Mouse (Mus musculus) myocyte (in vitro differentiated cells): Measurements from ENCODE around the gene Dkc1.

Experiments
- CEBPB ChIP-seq: IDR thresholded peaks from 2 replicates; pipeline ENCODE4 v1.6.1; 2011; ENCODE audit warnings: mild to moderate bottlenecking, moderate library complexity; ENCODE audit not compliant: poor library complexity, insufficient read depth, severe bottlenecking
- E2F4 ChIP-seq: IDR thresholded peaks from one replicate; pipeline ENCODE4 v1.6.1; 2011; ENCODE audit warnings: mild to moderate bottlenecking, control low read depth, moderate library complexity; ENCODE audit not compliant: insufficient read depth
- MAX ChIP-seq: IDR thresholded peaks from one replicate; pipeline ENCODE4 v1.6.1; 2011; ENCODE audit warnings: low read depth, mild to moderate bottlenecking, control low read depth
- MYOD1 ChIP-seq, 3 experiments: IDR thresholded peaks; one replicate each; pipeline ENCODE4 v1.6.1; 2011; ENCODE audit warnings: control low read depth in 2 of 3, low read depth in 2 of 3, mild to moderate bottlenecking in 2 of 3, moderate library complexity in 1 of 3; ENCODE audit not compliant: insufficient read length in 2 of 3, control insufficient read depth in 1 of 3
- MYOG ChIP-seq, 3 experiments: IDR thresholded peaks; one replicate each; pipeline ENCODE4 v1.6.1; 2011; ENCODE audit warnings: control low read depth in 2 of 3, low read depth in 2 of 3, mild to moderate bottlenecking in 2 of 3; ENCODE audit not compliant: insufficient read length in 2 of 3, control insufficient read depth in 1 of 3, insufficient read depth in 1 of 3
- POLR2A ChIP-seq: IDR thresholded peaks from one replicate; pipeline ENCODE4 v1.6.1; 2011; ENCODE audit warnings: low read depth, mild to moderate bottlenecking, control low read depth, moderate library complexity; ENCODE audit not compliant: insufficient read length
- POLR2AphosphoS2 ChIP-seq: IDR thresholded peaks from one replicate; pipeline ENCODE4 v1.6.1; 2011; ENCODE audit warnings: low read depth, control low read depth; ENCODE audit not compliant: insufficient read length
- SRF ChIP-seq: IDR thresholded peaks from one replicate; pipeline ENCODE4 v1.6.1; 2011; ENCODE audit warnings: low read depth; ENCODE audit not compliant: control insufficient read depth, insufficient read length
- TCF12 ChIP-seq: IDR thresholded peaks from one replicate; pipeline ENCODE4 v1.6.1; 2011; ENCODE audit warnings: mild to moderate bottlenecking, control low read depth; ENCODE audit not compliant: poor library complexity, insufficient read depth, severe bottlenecking
- TCF3 ChIP-seq: IDR thresholded peaks from one replicate; pipeline ENCODE4 v1.6.1; 2011; ENCODE audit warnings: low read depth, control low read depth; ENCODE audit not compliant: insufficient read length
- USF1 ChIP-seq: IDR thresholded peaks from one replicate; pipeline ENCODE4 v1.6.1; 2011; ENCODE audit warnings: low read depth, mild to moderate bottlenecking, control low read depth, moderate library complexity

- no peak for TF ChIP-seq SRF
- TF ChIP-seq MYOG (IDR thresholded peaks at IDR 0.05; ENCODE audit: control insufficient read depth in 1 of 3, insufficient read depth in 1 of 3, insufficient read length in 2 of 3, low read depth in 2 of 3), result no peak
- TF ChIP-seq TCF12, result no peak
- no peak for TF ChIP-seq POLR2A
- TF ChIP-seq MYOD1 (IDR thresholded peaks at IDR 0.05; ENCODE audit: control insufficient read depth in 1 of 3, insufficient read length in 2 of 3, low read depth in 2 of 3), result no peak
- TF ChIP-seq MAX, result no peak
- no peak for TF ChIP-seq POLR2AphosphoS2
- TF ChIP-seq E2F4, result no peak
- no peak for TF ChIP-seq USF1
- TF ChIP-seq CEBPB, result no peak
- TF ChIP-seq TCF3, result no peak
Measured at GRCm38 (mm10) chrX:75082351-75082750, 13.3 kb upstream of the Dkc1 start.
